Mouse (Mus musculus) midbrain, embryonic 13.5 days (tissue): ENCODE measurements around the gene Cdh22. TPM values are rescaled to one million over a fixed set of nuclear protein-coding genes. Genes with fewer than 3 reads are reported as not detected.

Experiments
- ATAC-seq: fragments of 200-750 bp; cut with Nextera tagmentation; 2 replicates; pipeline ENCODE4 v1.8.0; 2017; ENCODE audit warnings: mild to moderate bottlenecking, moderate TSS enrichment, moderate library complexity
- H3K27ac ChIP-seq: fragments of 300-500 bp; sonication (generic); 2 replicates; pipeline ENCODE4 v1.5.1; 2015; ENCODE audit warnings: inconsistent platforms, mild to moderate bottlenecking, moderate library complexity
- H3K27me3 ChIP-seq: fragments of 300-500 bp; sonication (generic); 2 replicates; pipeline ENCODE4 v1.6.1; 2015; ENCODE audit warnings: mild to moderate bottlenecking, inconsistent platforms
- H3K36me3 ChIP-seq: fragments of 300-500 bp; sonication (generic); 2 replicates; pipeline ENCODE4 v1.6.1; 2015; ENCODE audit warnings: mild to moderate bottlenecking, inconsistent platforms
- H3K4me1 ChIP-seq: fragments of 300-500 bp; sonication (generic); replicated peaks from 2 replicates; pipeline ENCODE4 v1.6.1; 2015; ENCODE audit warnings: inconsistent platforms
- H3K4me2 ChIP-seq: fragments of 300-500 bp; sonication (generic); replicated peaks from 2 replicates; pipeline ENCODE4 v1.6.1; 2015; ENCODE audit warnings: moderate library complexity, mild to moderate bottlenecking, inconsistent platforms
- H3K4me3 ChIP-seq: fragments of 300-500 bp; sonication (generic); replicated peaks from 2 replicates; pipeline ENCODE4 v1.5.1; 2015; ENCODE audit warnings: mild to moderate bottlenecking, inconsistent platforms
- H3K9ac ChIP-seq: fragments of 300-500 bp; sonication (generic); replicated peaks from 2 replicates; pipeline ENCODE4 v1.6.1; 2015; ENCODE audit warnings: mild to moderate bottlenecking, inconsistent platforms
- H3K9me3 ChIP-seq: fragments of 300-500 bp; sonication (generic); 2 replicates; pipeline ENCODE4 v1.6.1; 2016; ENCODE audit warnings: mild to moderate bottlenecking, inconsistent platforms
- WGBS: fragments of 180-500 bp; shearing (Covaris S2); methylation state at CpG from one replicate; pipeline ENCODE4 v1.1.7; 2015; 5-methylcytosine and 5-hydroxymethylcytosine counted together
- polyA plus RNA-seq: library from polyadenylated mRNA; unstranded; fragments of >200 nt; fragmentation: Nextera tagmentation; extraction: Ambion mirVana; gene quantifications from 2 replicates; pipeline ENCODE4 v1.2.1, GENCODE M21; 2015

Gene Cdh22
- polyA plus RNA-seq, 1 experiment from 2014 or later, result 15.7 TPM

GRCm38 (mm10) chr2:165131428-165131827, 103.2 kb downstream of the Cdh22 start:
- H3K9ac ChIP-seq, result no peak overlapping the region
- H3K4me2 ChIP-seq, result no peak overlapping the region
- WGBS, result 7% methylated on average over 12 of the region's 12 CpGs
- H3K27me3 ChIP-seq, result peaks cover 2% of the 10 kb centered on the region; the same call in 1 of the 2 replicates
- no peaks in the 10 kb centered on the region for H3K9me3 ChIP-seq
- peak; percentile 49; the same call in 1 of the 2 replicates for ATAC-seq
- no peaks in the 10 kb centered on the region for H3K36me3 ChIP-seq
- H3K4me1 ChIP-seq, result peaks cover 84% of the 10 kb centered on the region
- H3K4me3 ChIP-seq, result no peak overlapping the region
- H3K27ac ChIP-seq, result peak overlapping the region; percentile 75

GRCm38 (mm10) chr2:165129189-165129588, 105.5 kb downstream of the Cdh22 start:
- Histone ChIP-seq H3K4me2 (no peak overlapping the region), H3K4me1 (peaks cover 67% of the 10 kb centered on the region), H3K9me3 (no peaks in the 10 kb centered on the region), H3K4me3 (no peak overlapping the region), H3K36me3 (no peaks in the 10 kb centered on the region), H3K27me3 (peaks cover 9% of the 10 kb centered on the region; the same call in 1 of the 2 replicates), H3K9ac (no peak overlapping the region), H3K27ac (no peak overlapping the region)
- 45% methylated on average over 4 of the region's 4 CpGs for whole genome bisulfite sequencing
- no peak for ATAC-seq

DNA sequence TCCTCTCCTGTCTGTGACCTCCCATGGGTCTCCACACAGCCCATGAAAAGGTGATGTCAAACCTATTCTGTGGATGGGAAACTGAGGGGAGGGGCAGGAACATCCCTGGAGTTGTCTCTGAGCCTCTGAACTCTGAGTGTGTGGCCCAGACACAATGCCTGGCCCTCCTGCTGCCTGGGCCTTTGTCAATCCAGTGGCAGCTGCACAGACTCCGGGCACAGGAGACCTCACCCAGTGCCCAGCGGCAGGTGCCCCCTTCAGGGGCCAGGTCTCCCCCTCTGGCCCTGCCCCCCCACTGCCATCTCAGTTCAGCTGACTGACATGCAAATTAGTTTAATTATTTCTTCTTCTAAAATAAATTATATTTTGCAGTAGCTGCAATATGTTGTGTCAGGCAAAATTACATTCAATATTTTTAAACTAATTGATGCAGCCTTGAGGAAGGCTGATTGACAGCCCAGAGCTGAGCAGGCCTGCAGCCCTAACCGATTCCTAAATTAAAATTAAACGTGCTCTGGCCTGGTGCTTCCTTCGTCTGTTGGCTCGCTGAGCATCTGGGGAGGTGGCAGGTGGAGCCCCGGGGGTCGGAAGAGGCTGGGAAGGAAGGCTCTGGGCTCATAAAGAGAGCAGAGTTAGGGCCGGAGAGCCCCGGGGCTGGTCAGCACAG, 107.6 kb downstream of the Cdh22 start:
- Histone ChIP-seq H3K36me3 (0 out of 2 replicates have a peak, but pooled peaks cover 4% of the 10 kb centered on the region), H3K27me3 (peaks cover 13% of the 10 kb centered on the region), H3K4me3 (no peak overlapping the region), H3K9ac (0 out of 2 replicates have a peak overlapping the region, but pooled peaks have one; percentile 4), H3K4me1 (peaks cover 46% of the 10 kb centered on the region), H3K27ac (peak overlapping the region; percentile 69), H3K9me3 (no peaks in the 10 kb centered on the region), H3K4me2 (no peak overlapping the region)
- 12% methylated on average over 10 of the region's 10 CpGs for WGBS
- ATAC-seq, result peak; percentile 61

GRCm38 (mm10) chr2:165121206-165121840, 113.3 kb downstream of the Cdh22 start:
- WGBS, result 39% methylated on average over 10 of the region's 10 CpGs
- H3K4me2 ChIP-seq, result no peak overlapping the region
- no peak overlapping the region for H3K9ac ChIP-seq
- no peak overlapping the region for H3K27ac ChIP-seq
- peak; percentile 41; the same call in 1 of the 2 replicates for ATAC-seq
- peaks cover 24% of the 10 kb centered on the region for H3K27me3 ChIP-seq
- no peaks in the 10 kb centered on the region for H3K9me3 ChIP-seq
- 0 out of 2 replicates have a peak, but pooled peaks cover 4% of the 10 kb centered on the region for H3K36me3 ChIP-seq
- H3K4me1 ChIP-seq, result peaks cover 31% of the 10 kb centered on the region
- H3K4me3 ChIP-seq, result no peak overlapping the region

DNA sequence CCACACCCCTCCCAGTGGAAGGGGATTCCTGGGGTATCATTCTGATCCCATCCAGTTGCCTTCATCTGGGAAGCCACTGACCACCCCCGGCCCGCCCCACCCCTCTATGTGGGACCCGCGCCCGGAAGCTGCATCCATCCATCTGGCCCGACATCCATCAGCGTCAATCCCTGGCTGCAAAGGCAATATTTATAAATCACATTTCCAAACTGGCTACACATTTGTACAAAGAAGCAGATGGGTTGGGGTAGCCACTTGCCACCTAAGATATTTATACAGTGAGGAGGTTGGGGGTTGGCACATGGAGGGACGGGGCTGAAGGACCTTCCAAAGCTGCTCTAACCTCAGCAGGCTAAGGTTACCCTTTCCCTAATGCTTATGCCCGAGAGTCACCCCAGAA, 113.9 kb downstream of the Cdh22 start:
- Histone ChIP-seq H3K4me2 (no peak overlapping the region), H3K9ac (no peak overlapping the region), H3K4me1 (peaks cover 29% of the 10 kb centered on the region), H3K4me3 (no peak overlapping the region), H3K27ac (no peak overlapping the region), H3K36me3 (0 out of 2 replicates have a peak, but pooled peaks cover 4% of the 10 kb centered on the region), H3K27me3 (peaks cover 29% of the 10 kb centered on the region), H3K9me3 (no peaks in the 10 kb centered on the region)
- no peak; the same call in 1 of the 2 replicates for ATAC-seq
- 83% methylated on average over 9 of the region's 9 CpGs for WGBS

GRCm38 (mm10) chr2:165113733-165114132, 120.9 kb downstream of the Cdh22 start:
- H3K4me3 ChIP-seq, result no peak overlapping the region
- no peaks in the 10 kb centered on the region for H3K36me3 ChIP-seq
- WGBS, result 20% methylated on average over 11 of the region's 11 CpGs
- peaks cover 28% of the 10 kb centered on the region for H3K4me1 ChIP-seq
- H3K27ac ChIP-seq, result no peak overlapping the region
- H3K4me2 ChIP-seq, result no peak overlapping the region
- peaks cover 85% of the 10 kb centered on the region for H3K27me3 ChIP-seq
- H3K9ac ChIP-seq, result no peak overlapping the region
- 0 out of 2 replicates have a peak, but pooled peaks have one; percentile 21 for ATAC-seq
- no peaks in the 10 kb centered on the region for H3K9me3 ChIP-seq

DNA sequence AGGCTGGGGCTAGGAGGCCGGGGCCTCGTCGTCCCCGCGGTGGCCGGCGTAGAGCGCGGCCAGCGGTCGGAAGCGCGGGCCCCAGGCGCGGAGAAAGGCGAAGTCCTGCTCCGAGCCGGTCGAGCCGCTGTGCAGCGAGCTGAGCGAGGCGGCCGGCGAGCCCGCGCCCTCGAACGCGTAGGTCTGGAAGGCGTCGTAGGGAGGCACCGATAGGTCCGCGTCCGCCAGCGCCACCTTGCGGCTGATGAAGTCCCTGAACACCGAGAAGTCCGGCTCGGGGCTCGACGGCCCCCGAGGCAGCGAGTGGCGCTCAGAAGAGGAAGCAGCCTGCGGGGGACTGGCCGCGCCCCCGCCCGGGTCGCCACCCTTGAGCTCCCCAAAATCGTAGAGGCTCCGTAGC, 122.5 kb downstream of the Cdh22 start:
- Histone ChIP-seq H3K9ac (no peak overlapping the region), H3K4me1 (peaks cover 23% of the 10 kb centered on the region), H3K27me3 (peaks cover 85% of the 10 kb centered on the region), H3K27ac (no peak overlapping the region), H3K4me3 (no peak overlapping the region), H3K9me3 (no peaks in the 10 kb centered on the region), H3K36me3 (no peaks in the 10 kb centered on the region), H3K4me2 (peak overlapping the region; percentile 28)
- ATAC-seq, result peak; percentile 73
- 1% methylated on average over 54 of the region's 54 CpGs for WGBS

DNA sequence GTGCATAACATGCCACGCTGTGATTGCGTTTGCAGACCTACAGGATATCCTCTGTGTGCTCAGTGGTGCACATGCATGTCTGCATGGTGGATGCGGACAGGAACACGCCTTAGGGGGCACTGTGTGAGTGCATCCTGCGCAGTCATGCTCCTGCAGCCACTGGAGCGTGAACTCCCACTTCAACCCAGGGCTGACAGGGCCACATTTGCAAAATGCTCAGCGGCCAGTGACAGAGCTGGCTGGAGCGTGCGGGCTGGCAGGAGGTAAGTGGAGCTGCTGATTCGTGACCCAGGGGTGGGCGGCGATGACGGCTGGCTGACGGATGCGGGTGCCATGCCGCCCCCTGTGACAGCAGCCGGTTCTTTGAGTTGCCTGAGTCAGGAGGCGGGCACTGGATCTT, 128.1 kb downstream of the Cdh22 start:
- Histone ChIP-seq H3K9ac (peak overlapping the region; percentile 52; the same call in 1 of the 2 replicates), H3K4me2 (no peak overlapping the region), H3K4me1 (peaks cover 11% of the 10 kb centered on the region), H3K36me3 (no peaks in the 10 kb centered on the region), H3K9me3 (no peaks in the 10 kb centered on the region), H3K27ac (peak overlapping the region; percentile 51; the same call in 1 of the 2 replicates), H3K27me3 (peaks cover 64% of the 10 kb centered on the region), H3K4me3 (no peak overlapping the region)
- WGBS, result 21% methylated on average over 18 of the region's 18 CpGs
- ATAC-seq, result peak; percentile 58

DNA sequence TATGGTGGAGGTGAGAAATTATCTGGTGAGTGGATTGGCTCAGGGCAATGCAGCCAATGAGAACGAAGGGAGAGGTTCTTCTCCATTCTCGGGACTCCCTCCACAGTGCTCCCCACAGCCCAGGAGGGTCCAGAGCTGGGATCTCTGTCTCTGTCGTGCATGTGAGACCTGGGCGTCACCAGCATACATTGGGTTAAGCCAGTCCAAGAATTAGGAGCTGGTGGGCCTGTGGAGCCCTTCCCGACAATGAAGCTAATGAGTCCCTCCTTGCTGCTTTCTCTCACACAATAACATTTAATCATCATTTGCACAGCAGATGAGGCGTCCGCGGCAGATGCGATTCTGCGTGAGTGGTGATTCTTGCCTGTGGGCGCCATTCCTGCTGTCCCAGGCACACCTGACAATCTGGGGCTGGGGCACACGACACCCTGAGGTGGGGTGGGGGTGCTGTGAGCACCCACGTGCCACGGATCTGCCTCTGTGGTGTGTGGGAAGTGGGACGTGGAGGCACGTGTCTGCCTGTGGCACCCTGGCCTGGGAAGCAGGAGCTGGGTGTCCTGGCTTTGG, 129.1 kb downstream of the Cdh22 start:
- Histone ChIP-seq H3K4me2 (no peak overlapping the region), H3K27me3 (peaks cover 64% of the 10 kb centered on the region), H3K36me3 (no peaks in the 10 kb centered on the region), H3K9ac (no peak overlapping the region), H3K9me3 (no peaks in the 10 kb centered on the region), H3K27ac (peak overlapping the region; percentile 32; the same call in 1 of the 2 replicates), H3K4me1 (peaks cover 18% of the 10 kb centered on the region), H3K4me3 (no peak overlapping the region)
- WGBS, result 61% methylated on average over 16 of the region's 16 CpGs
- no peak for ATAC-seq

DNA sequence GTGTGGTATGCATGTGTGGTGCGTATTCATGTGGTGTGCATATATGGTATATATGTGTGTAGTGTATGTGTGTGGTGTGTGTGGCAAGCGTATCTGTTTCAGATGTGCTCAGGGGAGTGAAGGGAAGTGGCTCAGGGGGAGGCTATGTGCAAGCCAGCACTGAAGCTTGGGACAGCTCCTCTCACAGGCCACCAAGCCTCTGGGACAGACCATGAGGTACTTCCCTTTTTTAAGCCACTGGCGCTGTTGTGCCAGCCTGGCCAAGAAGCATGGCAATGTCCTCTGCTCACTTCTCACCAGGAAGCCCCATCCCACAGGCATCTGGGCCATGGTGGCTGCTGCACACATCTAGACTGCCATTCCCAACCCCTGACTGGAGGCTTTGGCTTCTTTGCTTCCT, 131.7 kb downstream of the Cdh22 start:
- peaks cover 57% of the 10 kb centered on the region for H3K27me3 ChIP-seq
- 83% methylated on average over 3 of the region's 3 CpGs for WGBS
- no peak overlapping the region for H3K9ac ChIP-seq
- H3K27ac ChIP-seq, result no peak overlapping the region
- no peaks in the 10 kb centered on the region for H3K9me3 ChIP-seq
- H3K4me3 ChIP-seq, result no peak overlapping the region
- no peaks in the 10 kb centered on the region for H3K36me3 ChIP-seq
- ATAC-seq, result no peak
- H3K4me2 ChIP-seq, result no peak overlapping the region
- peaks cover 30% of the 10 kb centered on the region for H3K4me1 ChIP-seq

DNA sequence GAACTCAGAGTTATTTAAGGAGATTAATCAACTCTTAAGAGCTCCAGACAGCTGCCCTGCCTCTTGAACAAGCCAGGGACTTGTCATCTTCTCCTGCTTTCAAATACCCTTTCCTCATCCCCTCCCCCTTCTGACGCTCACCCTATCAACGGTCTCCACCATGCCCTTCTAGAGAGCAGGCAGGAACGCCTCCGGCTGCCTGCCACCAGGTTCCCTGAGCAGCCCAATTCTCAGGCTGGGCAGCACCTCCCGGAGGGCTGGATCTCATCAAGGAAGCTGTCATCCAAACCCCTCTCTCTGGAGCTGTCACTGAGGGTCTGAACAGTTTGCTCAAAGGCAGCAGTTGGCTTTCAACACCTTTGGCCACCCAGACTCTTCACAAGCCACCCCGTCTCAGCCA, 133.9 kb downstream of the Cdh22 start:
- Histone ChIP-seq H3K9ac (no peak overlapping the region), H3K4me3 (no peak overlapping the region), H3K9me3 (no peaks in the 10 kb centered on the region), H3K4me1 (peaks cover 44% of the 10 kb centered on the region), H3K36me3 (no peaks in the 10 kb centered on the region), H3K27ac (no peak overlapping the region), H3K4me2 (no peak overlapping the region), H3K27me3 (peaks cover 48% of the 10 kb centered on the region)
- 14% methylated on average over 6 of the region's 6 CpGs for WGBS
- no peak for ATAC-seq

- WGBS, result 87% methylated on average over 3 of the region's 3 CpGs
- ATAC-seq, result no peak
- H3K27me3 ChIP-seq, result peaks cover 47% of the 10 kb centered on the region
These were observed 135.8 kb downstream of the Cdh22 start for GRCm38 (mm10) chr2:165098861-165099260.

More at GRCm38 (mm10) chr2:165098861-165099260, 135.8 kb downstream of the Cdh22 start:
- H3K9me3 ChIP-seq, result no peaks in the 10 kb centered on the region
- H3K4me1 ChIP-seq, result peaks cover 55% of the 10 kb centered on the region
- H3K27ac ChIP-seq, result no peak overlapping the region
- no peaks in the 10 kb centered on the region for H3K36me3 ChIP-seq
- H3K4me2 ChIP-seq, result no peak overlapping the region
- H3K9ac ChIP-seq, result no peak overlapping the region
- H3K4me3 ChIP-seq, result no peak overlapping the region
